Mouse (Mus musculus): ENCODE results near the gene Ccna2. TPM values are rescaled to one million over a fixed set of nuclear protein-coding genes. Genes with fewer than 3 reads are reported as not detected.

Gene Ccna2
- polyA plus RNA-seq, 1 experiment, result 52.0 TPM

GRCm38 (mm10) chr3:36524466-36524865, 47.5 kb downstream of the Ccna2 start:
- no peak overlapping the region for H3K4me3 ChIP-seq (replicated peaks)
- H3K36me3 ChIP-seq (ENCODE audit: control insufficient read depth), result no peaks in the 10 kb centered on the region
- TF ChIP-seq TAL1 (IDR thresholded peaks at IDR 0.05; ENCODE audit: low read length) (no peak), GATA1 (IDR thresholded peaks at IDR 0.05; ENCODE audit: low read length) (no peak)
- no peaks in the 10 kb centered on the region for H3K9me3 ChIP-seq (ENCODE audit: control insufficient read depth, low read length)
- H3K27me3 ChIP-seq (ENCODE audit: control insufficient read depth), result peaks cover 32% of the 10 kb centered on the region
- H3K4me1 ChIP-seq (ENCODE audit: control insufficient read depth), result no peaks in the 10 kb centered on the region

DNA sequence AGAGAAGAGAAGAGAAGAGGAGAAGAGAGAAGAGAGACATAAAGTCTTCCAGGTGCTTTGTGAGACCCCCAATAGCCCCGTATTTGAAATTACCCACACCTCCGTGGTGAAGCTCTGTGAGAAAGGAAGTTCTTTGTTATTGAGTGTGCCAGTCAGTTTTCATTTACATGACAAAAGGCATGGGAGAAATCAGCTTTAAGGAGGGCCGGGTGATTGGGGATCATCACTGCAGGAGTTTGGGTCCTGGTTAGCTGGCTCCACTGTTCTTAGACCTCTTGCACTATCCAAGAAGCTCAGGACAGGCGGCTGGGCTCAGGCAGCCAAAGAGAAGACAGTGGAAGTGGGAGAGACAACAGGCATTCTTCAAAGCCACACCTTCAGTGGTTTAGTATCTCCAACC, 49.8 kb downstream of the Ccna2 start:
- TF ChIP-seq GATA1 (IDR thresholded peaks at IDR 0.05; ENCODE audit: low read length) (no peak), TAL1 (IDR thresholded peaks at IDR 0.05; ENCODE audit: low read length) (no peak)
- Histone ChIP-seq H3K4me3 (replicated peaks) (no peak overlapping the region), H3K9me3 (ENCODE audit: control insufficient read depth, low read length) (no peaks in the 10 kb centered on the region), H3K36me3 (ENCODE audit: control insufficient read depth) (no peaks in the 10 kb centered on the region), H3K27me3 (ENCODE audit: control insufficient read depth) (peaks cover 32% of the 10 kb centered on the region), H3K4me1 (ENCODE audit: control insufficient read depth) (no peaks in the 10 kb centered on the region)

DNA sequence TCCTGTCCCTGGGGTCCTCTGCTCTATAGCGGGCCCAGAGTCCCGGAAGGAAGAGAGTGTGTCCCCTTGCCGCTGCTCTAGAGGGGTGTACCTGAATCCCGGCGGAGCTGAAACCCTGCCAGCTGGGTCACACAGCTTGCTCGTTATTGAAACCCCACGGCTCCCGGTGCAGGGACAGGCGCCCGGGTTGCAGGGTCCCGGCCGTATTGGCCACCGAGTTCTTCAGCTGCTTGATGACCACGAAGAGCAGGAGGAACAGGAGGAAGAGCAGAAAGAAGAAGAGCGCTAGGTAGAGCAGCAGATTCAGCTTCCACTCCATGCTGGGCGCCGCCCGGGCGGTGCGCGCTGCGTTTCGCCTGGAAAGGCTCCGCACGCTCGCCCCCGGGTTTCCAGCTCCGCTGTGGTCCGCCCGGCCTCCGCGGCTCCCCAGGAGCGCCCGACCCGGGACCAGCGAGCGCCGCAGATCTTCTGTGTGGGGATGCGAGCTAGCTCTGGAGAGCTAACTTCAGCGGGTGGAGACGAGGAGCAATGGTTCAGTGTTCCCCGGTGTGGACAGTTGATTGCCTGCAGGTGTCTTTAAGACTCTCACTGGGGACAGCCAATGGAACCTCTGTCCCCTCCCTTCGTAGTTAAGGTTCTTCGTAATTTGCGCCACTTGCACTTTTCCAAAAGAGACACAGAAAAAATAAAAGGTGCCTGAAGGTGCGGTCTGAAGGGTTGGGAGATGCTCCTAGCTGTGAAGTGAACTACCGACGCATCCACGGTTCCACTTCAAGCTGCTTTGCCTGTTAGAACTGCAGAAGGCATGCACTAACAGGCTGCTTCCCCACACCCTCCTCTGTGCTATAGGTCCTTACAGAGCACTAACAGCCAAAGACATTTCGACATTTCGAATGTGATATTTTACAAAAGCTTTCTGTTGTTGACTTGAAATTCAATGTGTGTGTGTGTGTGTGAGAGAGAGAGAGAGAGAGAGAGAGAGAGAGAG, 50.6 kb downstream of the Ccna2 start, which contains the start of gene Gm11549:
Gm11549 (minus strand) TSS at position 741 of the 988 bp plus-strand sequence.
- TF ChIP-seq GATA1 (IDR thresholded peaks at IDR 0.05; ENCODE audit: low read length) (no peak), TAL1 (IDR thresholded peaks at IDR 0.05; ENCODE audit: low read length) (no peak)
- no peaks in the 10 kb centered on the region for H3K9me3 ChIP-seq (ENCODE audit: control insufficient read depth, low read length)
- H3K27me3 ChIP-seq (ENCODE audit: control insufficient read depth), result peaks cover 32% of the 10 kb centered on the region
- H3K36me3 ChIP-seq (ENCODE audit: control insufficient read depth), result no peaks in the 10 kb centered on the region
- no peak within 1 kb of the TSS for H3K4me3 ChIP-seq (replicated peaks)
- no peaks in the 10 kb centered on the region for H3K4me1 ChIP-seq (ENCODE audit: control insufficient read depth)

GRCm38 (mm10) chr3:36516196-36516595, 55.8 kb downstream of the Ccna2 start:
- no peaks in the 10 kb centered on the region for H3K36me3 ChIP-seq (ENCODE audit: control insufficient read depth)
- no peaks in the 10 kb centered on the region for H3K4me1 ChIP-seq (ENCODE audit: control insufficient read depth)
- H3K27me3 ChIP-seq (ENCODE audit: control insufficient read depth), result peaks cover 13% of the 10 kb centered on the region
- TF ChIP-seq GATA1 (IDR thresholded peaks at IDR 0.05; ENCODE audit: low read length) (no peak), TAL1 (IDR thresholded peaks at IDR 0.05; ENCODE audit: low read length) (no peak)
- no peaks in the 10 kb centered on the region for H3K9me3 ChIP-seq (ENCODE audit: control insufficient read depth, low read length)
- no peak overlapping the region for H3K4me3 ChIP-seq (replicated peaks)

Other genes starting within 250 kb of the Ccna2 start
- 0.43 and 0.68 TPM in 2 replicates for gene Anxa5, start 96.3 kb downstream of the Ccna2 start, polyA plus RNA-seq (2012)
- gene 1810062G17Rik, start 96.2 kb downstream of the Ccna2 start, polyA plus RNA-seq (2012), result not detected in 2 replicates
- not detected in 2 replicates for gene Gm11549, start 50.3 kb downstream of the Ccna2 start, polyA plus RNA-seq (2012)
- gene Exosc9, start 19.5 kb downstream of the Ccna2 start, polyA plus RNA-seq (2012), result 0.22 and 0.24 TPM in 2 replicates
- 0.04 and 0.06 TPM in 2 replicates for gene Bbs7, start 41.3 kb upstream of the Ccna2 start, polyA plus RNA-seq (2012)
- gene Trpc3, start 118.0 kb upstream of the Ccna2 start, polyA plus RNA-seq (2012), result not detected in 2 replicates

Data from erythroblast, embryonic 14.5 days (primary cell).